Comparison of ENCODE assay signal across 11 mouse cellular contexts in genomic region chr2:69445896-69446472, GRCm38 (mm10).
A peak's percentile ranks its signal among the peaks of the same experiment; 100 is the strongest.
DNase-seq lines count a peak whose midpoint lies in the region; ATAC-seq and TF ChIP-seq lines count a peak whose summit lies in the region.
"Had no signal": no experiment of that assay in that cellular context is flagged by ENCODE, and none has a peak within 500 bp of the region (broad histone marks: within the 10 kb centered on the region; RNA-seq: fewer than 3 reads in every experiment).

No protein-coding gene starts in this region.

- H3K27me3 ChIP-seq in kidney, adult 2 months (replicated peaks; ENCODE audit: control insufficient read depth, insufficient read depth, low read length), result no peaks in the 10 kb centered on the region
- no peaks in the 10 kb centered on the region for H3K27me3 ChIP-seq in lung, postnatal 0 days (replicated peaks; ENCODE audit: insufficient read depth, low read length)
- H3K27me3 ChIP-seq in embryonic facial prominence, embryonic 14.5 days (replicated peaks; ENCODE audit: control insufficient read depth, insufficient read depth, low read length), result no peaks in the 10 kb centered on the region
- H3K27me3 ChIP-seq: heart, embryonic 15.5 days had no signal

- H3K27ac ChIP-seq in kidney, adult 2 months (ENCODE audit: insufficient read depth, low read depth, low read length), result no peak overlapping the region
- H3K27ac ChIP-seq in lung, postnatal 0 days (ENCODE audit: low read length), result no peak overlapping the region
- no peak overlapping the region for H3K27ac ChIP-seq in embryonic facial prominence, embryonic 14.5 days (replicated peaks; ENCODE audit: low read depth, low read length)
- H3K27ac ChIP-seq: heart, embryonic 15.5 days had no signal

- peak; percentile 53 for DNase-seq in kidney, adult 2 months
- no peak for DNase-seq in kidney, postnatal 10 days
- peak; percentile 21 for DNase-seq in lung, postnatal 0 days (ENCODE audit: low spot score)
- no peak for DNase-seq in lung, postnatal 10 days
- peak; percentile 61 for DNase-seq in embryonic facial prominence, embryonic 14.5 days (ENCODE audit: low spot score)
- DNase-seq in retina, adult 2 months (ENCODE audit: low read depth, low spot score), result peak; percentile 30
- no peak for DNase-seq in cerebellum, adult 18-20 months
- DNase-seq: adrenal gland, adult 2 months; left cerebral cortex, postnatal 4 days; liver, postnatal 0 days had no signal

- WGBS in kidney, adult 2 months, result 36% methylated on average over 4 of the region's 4 CpGs
- 45% methylated on average over 4 of the region's 4 CpGs for WGBS in lung, postnatal 0 days
- WGBS in embryonic facial prominence, embryonic 14.5 days, result 70% methylated on average over 4 of the region's 4 CpGs

- peaks cover 11% of the 10 kb centered on the region; the same call in 1 of the 2 replicates for H3K36me3 ChIP-seq in kidney, adult 2 months (ENCODE audit: control insufficient read depth, insufficient read depth, low read length)
- no peaks in the 10 kb centered on the region for H3K36me3 ChIP-seq in lung, postnatal 0 days (ENCODE audit: insufficient read depth, low read length)
- H3K36me3 ChIP-seq in embryonic facial prominence, embryonic 14.5 days (ENCODE audit: control insufficient read depth, insufficient read depth, low read length), result no peaks in the 10 kb centered on the region
- H3K36me3 ChIP-seq: heart, embryonic 15.5 days had no signal

- ATAC-seq in lung, postnatal 0 days, result no peak
- ATAC-seq in embryonic facial prominence, embryonic 14.5 days (ENCODE audit: low read depth), result no peak
- ATAC-seq: liver, postnatal 0 days had no signal

- no peaks in the 10 kb centered on the region for H3K9me3 ChIP-seq in lung, postnatal 0 days (ENCODE audit: low read length)
- no peaks in the 10 kb centered on the region for H3K9me3 ChIP-seq in embryonic facial prominence, embryonic 14.5 days (ENCODE audit: control insufficient read depth, low read length)
- H3K9me3 ChIP-seq: heart, embryonic 15.5 days had no signal

- no peak for TF ChIP-seq POLR2A in kidney, adult 2 months (IDR thresholded peaks at IDR 0.05; ENCODE audit: low read depth, low read length)

- no peak overlapping the region for H3K4me2 ChIP-seq in lung, postnatal 0 days (replicated peaks; ENCODE audit: low read depth, low read length)
- H3K4me2 ChIP-seq in embryonic facial prominence, embryonic 14.5 days (ENCODE audit: low read depth, low read length), result no peak overlapping the region
- H3K4me2 ChIP-seq: heart, embryonic 15.5 days had no signal

- no peak overlapping the region for H3K4me3 ChIP-seq in kidney, adult 2 months (ENCODE audit: insufficient read depth, low read depth, low read length)
- H3K4me3 ChIP-seq in lung, postnatal 0 days (ENCODE audit: low read depth, low read length), result no peak overlapping the region
- no peak overlapping the region for H3K4me3 ChIP-seq in embryonic facial prominence, embryonic 14.5 days (ENCODE audit: low read depth, low read length)
- H3K4me3 ChIP-seq: heart, embryonic 15.5 days had no signal

- no peak for TF ChIP-seq CTCF in kidney, adult 2 months (conservative IDR thresholded peaks at IDR 0.05; ENCODE audit: insufficient read depth, insufficient read length, low read depth, low read length)
- TF ChIP-seq CTCF in lung, postnatal 0 days (IDR thresholded peaks at IDR 0.05), result no peak

- no peak overlapping the region for H3K9ac ChIP-seq in lung, postnatal 0 days (replicated peaks; ENCODE audit: low read depth)
- H3K9ac ChIP-seq in embryonic facial prominence, embryonic 14.5 days (ENCODE audit: low read depth, low read length), result no peak overlapping the region
- H3K9ac ChIP-seq: heart, embryonic 15.5 days; liver, postnatal 0 days had no signal

- TF ChIP-seq EP300 in lung, postnatal 0 days (IDR thresholded peaks at IDR 0.05), result no peak

- peaks cover 22% of the 10 kb centered on the region; the same call in 1 of the 2 replicates for H3K4me1 ChIP-seq in kidney, adult 2 months (ENCODE audit: control insufficient read depth, insufficient read depth, low read length)
- no peaks in the 10 kb centered on the region for H3K4me1 ChIP-seq in lung, postnatal 0 days (ENCODE audit: insufficient read depth, low read depth, low read length)
- H3K4me1 ChIP-seq in embryonic facial prominence, embryonic 14.5 days (ENCODE audit: control insufficient read depth, insufficient read depth, low read length), result no peaks in the 10 kb centered on the region
- H3K4me1 ChIP-seq: heart, embryonic 15.5 days had no signal

Comparison
In these comparisons a context has a peak if more than half of its experiments do, and no peak if none do; other contexts are left out.
1. DNase-seq: peak in kidney, adult 2 months (single experiment), lung, postnatal 0 days (single experiment), embryonic facial prominence, embryonic 14.5 days (single experiment) and retina, adult 2 months (single experiment); none in kidney, postnatal 10 days (single experiment), lung, postnatal 10 days (single experiment) and cerebellum, adult 18-20 months (0 of 2).